22 mouse cellular contexts compared by ENCODE assay signal in genomic region chr17:69238810-69239373, GRCm38 (mm10).
A peak's percentile ranks its signal among the peaks of the same experiment; 100 is the strongest.
DNase-seq lines count a peak whose midpoint lies in the region; ATAC-seq and TF ChIP-seq lines count a peak whose summit lies in the region.
"Had no signal": no experiment of that assay in that cellular context is flagged by ENCODE, and none has a peak within 500 bp of the region (broad histone marks: within the 10 kb centered on the region; RNA-seq: fewer than 3 reads in every experiment).

No protein-coding gene starts in this region.

- no peaks in the 10 kb centered on the region for H3K4me1 ChIP-seq in hindbrain, embryonic 15.5 days (replicated peaks)
- no peaks in the 10 kb centered on the region for H3K4me1 ChIP-seq in hindbrain, postnatal 0 days (ENCODE audit: insufficient read depth, low read length)
- H3K4me1 ChIP-seq in megakaryocyte, embryonic 14.5 days = no peaks in the 10 kb centered on the region
- no peaks in the 10 kb centered on the region for H3K4me1 ChIP-seq in neural tube, embryonic 14.5 days (ENCODE audit: control insufficient read depth, insufficient read depth, low read length)
- H3K4me1 ChIP-seq: heart, embryonic 13.5 days; liver, embryonic 13.5 days had no signal

- H3K9me3 ChIP-seq in hindbrain, embryonic 15.5 days = no peaks in the 10 kb centered on the region
- no peaks in the 10 kb centered on the region for H3K9me3 ChIP-seq in hindbrain, postnatal 0 days (ENCODE audit: low read length)
- H3K9me3 ChIP-seq in megakaryocyte, embryonic 14.5 days = no peaks in the 10 kb centered on the region
- H3K9me3 ChIP-seq in neural tube, embryonic 14.5 days (ENCODE audit: control insufficient read depth, low read length) = no peaks in the 10 kb centered on the region
- H3K9me3 ChIP-seq: heart, embryonic 13.5 days; liver, embryonic 13.5 days had no signal

- H3K4me3 ChIP-seq in hindbrain, embryonic 15.5 days = no peak overlapping the region
- H3K4me3 ChIP-seq in hindbrain, postnatal 0 days (ENCODE audit: low read length) = no peak overlapping the region
- H3K4me3 ChIP-seq in megakaryocyte, embryonic 14.5 days (replicated peaks) = peak overlapping the region; percentile 70
- H3K4me3 ChIP-seq in neural tube, embryonic 14.5 days (ENCODE audit: low read depth, low read length) = no peak overlapping the region
- H3K4me3 ChIP-seq: heart, adult 2 months; heart, embryonic 13.5 days; layer of hippocampus, adult 2 months; liver, embryonic 13.5 days had no signal

- H3K27ac ChIP-seq in hindbrain, embryonic 15.5 days (replicated peaks) = no peak overlapping the region
- H3K27ac ChIP-seq in hindbrain, postnatal 0 days = no peak overlapping the region
- H3K27ac ChIP-seq in neural tube, embryonic 14.5 days (ENCODE audit: low read depth, low read length) = no peak overlapping the region
- H3K27ac ChIP-seq: heart, adult 2 months; heart, embryonic 13.5 days; layer of hippocampus, adult 2 months; liver, embryonic 13.5 days had no signal

- no peak for DNase-seq in hindbrain, postnatal 0 days (ENCODE audit: low spot score)
- DNase-seq in neural tube, embryonic 10.5 days (ENCODE audit: extremely low spot score, low spot score) = no peak
- DNase-seq in cerebellum, adult 11 months = no peak
- DNase-seq: adrenal gland, adult 8-10 months; cerebellum, adult 2 months; cerebellum, postnatal 25 days; gastrocnemius, postnatal 36 days; heart, adult 2 months; kidney, adult 8-10 months; kidney, postnatal 14 days; liver, embryonic 13.5 days; lung, embryonic 14.5 days; lung, postnatal 4 days; retina, postnatal 1 day; right cerebral cortex, postnatal 25 days; spleen, adult 18-20 months had no signal

- ATAC-seq in hindbrain, embryonic 15.5 days (ENCODE audit: low FRiP score, low read depth) = peak; percentile 56; the same call in 1 of the 2 replicates
- no peak for ATAC-seq in hindbrain, postnatal 0 days
- no peak for ATAC-seq in megakaryocyte, adult 5-6 weeks (ENCODE audit: poor library complexity, severe bottlenecking)
- peak; percentile 50; the same call in 1 of the 2 replicates for ATAC-seq in neural tube, embryonic 14.5 days (ENCODE audit: low read depth)

- no peaks in the 10 kb centered on the region for H3K27me3 ChIP-seq in hindbrain, embryonic 15.5 days
- no peaks in the 10 kb centered on the region for H3K27me3 ChIP-seq in hindbrain, postnatal 0 days (ENCODE audit: insufficient read depth, low read length)
- no peaks in the 10 kb centered on the region for H3K27me3 ChIP-seq in megakaryocyte, embryonic 14.5 days (replicated peaks)
- no peaks in the 10 kb centered on the region for H3K27me3 ChIP-seq in neural tube, embryonic 14.5 days (ENCODE audit: control insufficient read depth, insufficient read depth, low read length)
- H3K27me3 ChIP-seq: heart, embryonic 13.5 days; liver, embryonic 13.5 days had no signal

- H3K36me3 ChIP-seq in hindbrain, embryonic 15.5 days = no peaks in the 10 kb centered on the region
- no peaks in the 10 kb centered on the region; the same call in 1 of the 2 replicates for H3K36me3 ChIP-seq in hindbrain, postnatal 0 days (ENCODE audit: insufficient read depth, low read length)
- no peaks in the 10 kb centered on the region for H3K36me3 ChIP-seq in megakaryocyte, embryonic 14.5 days (replicated peaks; ENCODE audit: low read length)
- no peaks in the 10 kb centered on the region for H3K36me3 ChIP-seq in neural tube, embryonic 14.5 days (ENCODE audit: control insufficient read depth, insufficient read depth, low read length)
- H3K36me3 ChIP-seq: liver, embryonic 13.5 days had no signal

- H3K9ac ChIP-seq in hindbrain, embryonic 15.5 days = no peak overlapping the region
- no peak overlapping the region for H3K9ac ChIP-seq in hindbrain, postnatal 0 days (replicated peaks; ENCODE audit: low read length)
- H3K9ac ChIP-seq in neural tube, embryonic 14.5 days (replicated peaks; ENCODE audit: low read depth, low read length) = no peak overlapping the region
- H3K9ac ChIP-seq: heart, embryonic 13.5 days; liver, embryonic 13.5 days; lung, embryonic 14.5 days had no signal

- TF ChIP-seq CTCF in hindbrain, postnatal 0 days (IDR thresholded peaks at IDR 0.05; ENCODE audit: low read depth) = no peak

- no peak overlapping the region for H3K4me2 ChIP-seq in hindbrain, embryonic 15.5 days
- H3K4me2 ChIP-seq in hindbrain, postnatal 0 days (ENCODE audit: low read depth, low read length) = no peak overlapping the region
- no peak overlapping the region for H3K4me2 ChIP-seq in neural tube, embryonic 14.5 days (ENCODE audit: low read depth, low read length)
- H3K4me2 ChIP-seq: heart, embryonic 13.5 days; liver, embryonic 13.5 days; lung, embryonic 14.5 days had no signal

- WGBS in hindbrain, embryonic 15.5 days = 93% methylated on average over 4 of the region's 4 CpGs
- WGBS in hindbrain, postnatal 0 days = 94% methylated on average over 4 of the region's 4 CpGs
- 88% methylated on average over 4 of the region's 4 CpGs for WGBS in neural tube, embryonic 14.5 days

Comparison
In these comparisons a context has a peak if more than half of its experiments do, and no peak if none do; other contexts are left out.
1. ATAC-seq: peak in hindbrain, embryonic 15.5 days (single experiment) and neural tube, embryonic 14.5 days (single experiment); none in hindbrain, postnatal 0 days (single experiment) and megakaryocyte, adult 5-6 weeks (single experiment).